Mouse (Mus musculus) ovary, adult 18-20 months (tissue): ENCODE data around the gene C2cd2.
"Not testable (repeated sequence)": the region's sequence is repeated elsewhere in the genome, so short reads cannot be mapped to it uniquely, and the experiment has no call there.

Experiments used
- DNase-seq: peaks from one replicate; pipeline ENCODE4 v3.0.0; 2022; ENCODE audit warnings: low spot score, mixed read lengths

The C2cd2 gene

GRCm38 (mm10) chr16:97962151-97962948, at the start of gene C2cd2, which contains the start of gene Zbtb21:
Gene C2cd2, minus strand, starts transcription at chr16:97962598.
Gene Zbtb21, minus strand, starts transcription at chr16:97962622.
- DNase-seq: peak; percentile 95

DNA sequence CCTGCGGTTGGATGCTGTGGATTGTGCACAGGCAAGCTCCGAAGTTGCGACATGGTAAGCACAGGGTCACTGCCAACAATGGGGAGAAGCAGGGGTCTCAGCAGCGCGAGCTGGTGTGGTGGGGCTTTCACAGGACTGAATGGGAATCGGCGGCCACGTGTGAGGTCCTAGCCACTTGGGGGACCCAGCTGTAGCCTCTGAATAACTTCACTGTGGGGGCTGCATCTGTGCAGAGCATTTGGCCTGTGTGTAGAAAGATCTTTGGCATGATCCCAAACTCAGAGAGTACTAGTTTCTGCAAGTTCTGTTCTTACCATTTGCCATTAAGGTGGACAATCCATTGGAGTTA, 35.0 kb upstream of the C2cd2 start:
- not testable (repeated sequence) for DNase-seq

DNA sequence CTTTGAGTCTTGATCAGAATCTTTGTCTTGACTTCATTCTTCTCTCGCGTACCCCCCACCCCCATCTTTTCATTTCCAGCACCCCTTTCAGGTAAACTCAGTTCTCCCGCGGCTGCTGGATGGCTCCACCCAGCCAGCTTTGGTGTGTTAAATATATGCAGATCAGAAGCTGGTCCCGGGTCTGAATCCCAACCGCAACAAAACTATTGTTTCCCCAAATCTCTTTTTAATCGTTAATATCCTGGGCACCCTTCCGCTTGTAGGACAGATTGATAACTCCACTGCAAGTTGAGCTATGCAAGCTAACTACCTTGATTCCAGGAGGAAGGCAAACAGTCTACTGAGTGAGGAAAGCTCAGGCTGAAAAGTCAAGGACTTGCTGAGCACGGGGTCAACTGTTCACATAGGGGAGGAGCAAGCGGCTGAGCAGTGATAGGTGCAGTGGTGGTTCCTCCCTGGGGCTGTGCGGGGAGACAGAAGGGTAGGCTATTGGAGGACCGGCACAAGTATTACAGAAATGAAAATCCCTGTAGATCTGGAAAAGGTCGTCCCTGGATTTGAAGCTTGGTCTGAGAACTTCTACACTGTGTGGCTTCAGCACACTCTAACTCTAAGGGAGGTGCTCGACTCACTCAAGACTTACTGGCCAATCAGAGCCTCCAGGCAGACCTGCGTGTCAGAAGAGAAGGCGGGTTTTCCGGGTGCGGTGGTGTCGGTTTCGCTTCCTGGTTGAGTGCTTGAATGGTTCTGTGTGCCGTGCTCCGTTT, 34.4 kb upstream of the C2cd2 start, which contains the start of gene B230307C23Rik:
B230307C23Rik (plus strand) TSS at position 700 of the 767 bp plus-strand sequence.
- peak; percentile 77 for DNase-seq

DNA sequence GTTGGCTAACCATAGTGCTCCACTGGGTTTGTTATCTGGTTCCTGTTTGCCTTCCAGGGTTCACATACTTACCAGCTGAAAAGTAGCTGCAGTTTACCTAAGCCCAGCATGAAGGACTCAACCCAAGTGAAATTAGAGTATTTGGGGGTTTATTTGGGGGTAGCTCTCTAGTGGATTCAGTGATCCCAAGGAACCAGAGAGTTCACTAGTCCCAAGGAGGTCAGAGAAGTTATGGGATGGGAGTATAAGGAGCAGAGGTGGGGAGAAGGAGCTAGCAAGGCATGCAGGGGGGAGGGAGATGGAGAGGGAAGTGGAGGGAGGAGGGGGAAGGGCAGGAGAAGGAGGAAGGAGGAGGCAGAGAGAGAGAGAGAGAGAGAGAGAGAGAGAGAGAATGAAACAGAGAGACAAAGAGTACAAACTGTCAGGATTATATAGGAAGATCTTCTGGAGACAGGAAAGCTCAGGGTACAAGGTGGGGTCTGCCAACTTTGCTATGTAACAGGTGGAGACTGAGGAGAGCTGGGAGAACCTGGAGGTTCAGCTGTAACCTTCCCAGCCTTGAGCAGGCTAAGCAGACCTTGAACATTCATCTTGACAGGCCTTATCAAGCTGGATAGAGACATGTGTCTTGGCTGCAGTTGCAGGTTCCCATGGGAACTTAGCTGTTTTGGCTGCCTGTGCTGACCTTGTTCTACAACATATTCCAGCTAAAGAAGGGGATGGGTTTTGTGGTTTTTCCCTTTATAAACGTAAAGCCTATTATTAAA, 33.6 kb upstream of the C2cd2 start:
- DNase-seq: peak; percentile 74

DNA sequence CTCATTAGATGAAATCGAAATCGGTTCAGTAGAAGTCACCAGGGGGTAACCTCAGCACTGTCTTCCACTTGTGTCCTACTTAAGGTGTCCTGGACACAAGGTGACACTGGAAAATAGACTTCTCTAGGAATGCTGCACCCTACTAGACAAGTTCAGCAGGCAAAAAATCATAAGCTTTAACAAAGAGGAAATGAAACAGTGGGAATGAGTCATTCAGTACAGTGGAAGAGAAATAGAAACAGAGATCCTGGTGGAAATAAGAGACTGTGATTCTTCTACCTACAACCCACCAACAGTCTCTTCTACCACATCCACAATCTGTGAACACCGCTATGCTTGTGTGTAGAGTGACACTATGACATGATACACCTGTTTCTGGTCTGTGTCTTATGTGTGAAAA, 30.1 kb upstream of the C2cd2 start:
- DNase-seq: not testable (repeated sequence)

- DNase-seq: no peak
Observed at GRCm38 (mm10) chr16:97991517-97991916, 29.1 kb upstream of the C2cd2 start.

GRCm38 (mm10) chr16:97984589-97984988, 22.2 kb upstream of the C2cd2 start:
- DNase-seq: no peak

DNA sequence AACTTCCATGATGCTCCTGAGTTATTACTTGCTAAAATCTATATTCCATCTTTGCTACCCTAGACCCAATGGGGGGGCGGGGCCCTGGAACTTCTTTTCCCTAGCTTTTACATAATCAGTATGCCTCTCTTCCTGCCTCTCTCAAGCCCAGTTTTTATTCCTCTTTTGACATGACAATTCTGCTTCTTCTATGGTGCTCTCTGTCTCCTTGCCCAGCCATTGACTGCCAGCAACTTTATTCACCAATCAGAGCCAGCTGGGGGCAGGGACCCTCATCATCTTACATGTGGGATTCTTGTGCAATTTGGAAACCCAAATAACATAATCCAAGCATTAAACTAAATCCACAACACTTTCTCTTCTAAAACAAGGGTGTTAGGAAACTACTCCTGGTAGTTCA, 19.0 kb upstream of the C2cd2 start:
- no peak for DNase-seq

GRCm38 (mm10) chr16:97977722-97978121, 15.3 kb upstream of the C2cd2 start:
- no peak for DNase-seq

- no peak for DNase-seq
Observed at GRCm38 (mm10) chr16:97977277-97977676, 14.9 kb upstream of the C2cd2 start.

- no peak for DNase-seq
Observed at GRCm38 (mm10) chr16:97963956-97964540, 1.6 kb upstream of the C2cd2 start.

DNA sequence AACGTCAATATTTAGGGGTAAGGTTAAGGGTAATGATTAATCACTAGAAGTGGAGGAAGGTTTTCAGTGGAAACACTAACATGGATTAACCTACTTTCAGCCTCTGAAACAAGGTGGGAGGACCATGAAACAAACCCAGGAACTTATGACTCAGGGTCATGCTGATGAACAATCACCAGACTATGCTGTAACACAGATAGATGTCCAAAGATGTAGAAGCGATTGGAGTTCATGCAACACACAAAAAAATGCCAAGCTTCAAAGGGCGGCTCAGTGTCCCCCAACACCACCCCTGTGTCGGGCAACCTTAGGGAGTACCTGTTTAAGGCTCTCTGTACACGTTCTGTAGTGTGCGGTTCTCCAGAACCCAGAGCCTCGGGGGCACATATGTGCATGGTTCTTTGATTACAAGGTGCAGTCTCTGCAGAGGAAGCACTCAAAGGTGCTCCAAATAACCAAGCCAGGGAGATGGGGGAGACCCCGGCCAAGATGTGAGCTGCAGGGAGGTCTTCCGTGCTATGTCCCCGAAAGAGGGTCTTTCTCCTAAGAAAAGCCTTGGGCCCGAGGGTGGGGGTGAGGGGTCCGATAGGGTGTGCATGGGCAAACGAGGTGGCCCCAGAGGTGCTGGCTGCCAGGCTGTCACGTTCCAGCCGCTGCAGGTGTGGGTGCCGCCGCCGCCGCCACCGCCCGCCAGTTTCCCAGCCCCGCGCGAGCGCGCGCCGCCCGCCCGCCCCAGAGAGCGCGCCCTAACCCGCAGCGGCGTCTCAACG, 832 bp downstream of the C2cd2 start:
- DNase-seq: no peak

DNA sequence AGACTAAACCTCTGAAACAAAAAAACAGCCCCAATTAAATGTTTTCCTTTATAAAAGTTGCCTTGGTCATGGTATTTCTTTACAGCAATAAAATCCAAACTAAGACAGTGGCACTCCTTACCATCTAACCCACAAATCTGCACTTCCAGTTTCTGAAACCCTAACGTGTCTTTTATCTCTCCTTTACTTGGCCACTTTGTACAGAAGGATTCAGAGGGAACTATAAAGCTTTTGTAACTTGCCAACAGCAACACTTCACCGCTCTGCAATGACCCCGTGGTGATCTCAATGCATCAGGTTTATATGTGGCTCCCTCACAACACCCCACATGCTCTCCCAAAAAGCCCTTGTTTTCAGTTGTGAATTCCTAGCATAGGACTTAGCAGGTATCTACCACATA, 2.0 kb downstream of the C2cd2 start:
- no peak for DNase-seq

DNA sequence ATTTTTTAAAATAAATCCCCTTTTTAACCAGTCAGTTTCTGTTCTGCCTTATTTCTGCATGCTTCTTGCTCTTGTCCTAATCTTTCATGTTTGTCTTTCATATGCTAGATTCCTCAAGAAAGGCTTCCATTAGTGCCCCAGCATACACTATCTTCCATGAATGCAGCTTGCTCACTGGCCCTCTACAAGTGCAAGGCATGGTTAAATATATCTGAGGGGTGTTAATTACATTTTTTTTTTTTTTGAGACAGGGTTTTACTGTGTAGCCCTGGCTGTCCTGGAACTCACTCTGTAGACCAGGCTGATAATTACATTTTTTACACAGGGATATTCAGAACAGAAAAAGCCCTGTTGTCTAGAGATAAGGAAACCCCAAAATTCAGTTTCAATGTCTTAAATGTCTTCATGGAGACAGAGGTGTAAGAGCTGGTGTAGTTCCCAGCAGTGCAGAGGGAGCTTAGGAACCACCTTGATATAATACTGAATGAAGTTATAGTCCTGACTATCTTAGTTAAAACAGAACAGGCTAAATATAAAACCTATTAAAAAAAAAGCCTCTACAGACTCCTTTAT, 3.9 kb downstream of the C2cd2 start:
- no peak for DNase-seq

DNA sequence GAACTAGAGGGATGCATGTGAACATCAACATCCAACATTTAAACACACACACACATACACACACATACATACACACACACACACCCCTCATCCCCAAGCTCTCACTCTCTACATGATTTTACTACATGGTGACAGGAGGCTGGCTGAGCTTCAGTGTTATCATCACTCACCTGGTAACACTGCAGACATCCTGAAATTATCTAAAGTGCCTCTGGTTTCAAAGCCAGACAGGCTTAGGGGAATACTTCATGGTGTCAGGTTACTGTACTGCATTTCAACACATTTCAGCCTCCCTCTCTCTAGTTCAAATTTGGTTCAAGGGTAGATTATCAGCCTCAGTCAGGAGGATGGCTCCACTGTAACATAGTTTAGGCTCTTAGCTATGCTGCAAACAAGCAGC, 4.8 kb downstream of the C2cd2 start:
- no peak for DNase-seq

- no peak for DNase-seq
Observed at GRCm38 (mm10) chr16:97956011-97956410, 6.4 kb downstream of the C2cd2 start.

DNA sequence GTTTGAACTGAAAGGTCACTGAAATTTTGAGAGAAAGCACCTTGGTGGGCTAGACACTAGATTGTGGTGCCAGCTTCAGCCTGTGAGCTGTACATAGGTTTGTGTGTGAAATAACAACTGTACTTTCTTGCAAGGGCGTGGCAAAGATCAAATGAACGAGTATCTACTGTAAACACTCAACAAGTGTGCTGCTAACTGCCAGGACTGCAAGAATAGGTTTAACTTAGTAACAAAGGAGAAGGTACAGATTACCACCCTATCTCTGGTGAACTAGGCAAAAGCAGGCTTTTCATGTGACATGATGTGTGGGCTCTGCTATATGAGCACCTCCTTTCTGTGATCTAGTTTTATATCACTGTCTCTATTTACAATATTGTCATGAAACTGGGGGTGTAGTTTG, 9.1 kb downstream of the C2cd2 start:
- DNase-seq: no peak

DNA sequence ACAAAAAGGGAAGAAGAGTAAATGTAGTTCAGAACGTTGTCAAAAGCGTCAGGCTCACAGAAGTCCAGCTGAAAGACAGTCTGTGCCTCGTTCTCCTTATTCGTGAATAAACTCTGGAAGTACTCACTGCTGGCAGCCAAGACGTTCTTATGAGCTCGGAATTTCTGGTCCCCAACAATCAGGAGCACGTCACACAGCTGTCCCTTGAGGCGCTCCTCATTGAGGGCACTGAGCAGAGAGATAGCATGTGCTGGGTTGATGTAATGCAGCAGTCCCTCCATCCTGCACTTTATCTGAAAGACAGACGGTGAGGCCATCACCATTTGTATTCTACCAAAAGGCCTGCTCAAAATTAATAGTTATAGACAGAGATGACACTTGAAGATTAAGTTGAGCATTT, 9.6 kb downstream of the C2cd2 start:
- no peak for DNase-seq

DNA sequence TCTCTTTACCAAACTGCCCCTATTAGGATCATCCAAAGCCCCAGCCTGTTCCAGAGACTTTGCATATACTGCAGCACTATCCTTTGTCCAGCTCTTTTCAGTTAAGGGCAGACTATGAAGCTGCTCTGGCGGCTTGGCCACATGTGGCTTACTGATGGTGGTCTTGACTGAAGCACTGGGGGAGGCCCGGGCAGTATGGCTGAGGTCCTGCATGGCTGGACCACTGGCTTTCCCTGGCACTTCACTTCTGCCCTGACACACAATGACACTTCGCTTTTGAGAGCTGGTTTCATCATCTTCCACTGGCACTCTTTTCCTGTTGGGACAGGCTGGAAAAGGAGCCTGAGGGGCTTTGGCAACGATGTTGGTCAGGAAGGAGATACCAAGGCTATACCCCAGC, 10.0 kb downstream of the C2cd2 start:
- no peak for DNase-seq

- no peak for DNase-seq
Observed at GRCm38 (mm10) chr16:97950061-97950460, 12.3 kb downstream of the C2cd2 start.

DNA sequence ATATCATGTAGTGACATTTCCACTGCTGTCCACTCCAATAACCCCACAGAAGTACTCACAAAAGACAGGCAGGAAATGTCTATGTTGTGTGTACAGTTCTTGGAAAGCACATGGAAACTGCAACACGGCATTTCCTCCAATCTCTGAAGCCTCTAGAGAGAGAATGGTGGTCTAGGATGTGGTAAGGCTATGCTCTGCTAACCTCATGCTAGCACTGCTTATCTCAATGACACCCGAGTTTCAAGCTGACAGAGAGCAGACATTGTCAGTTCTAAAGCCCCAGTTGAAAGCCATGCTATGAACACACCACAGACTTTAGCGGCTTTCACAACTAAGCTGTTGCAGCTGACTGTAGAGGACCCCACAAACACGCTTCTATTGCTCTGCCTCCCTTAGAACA, 13.6 kb downstream of the C2cd2 start:
- DNase-seq: no peak
